Mouse (Mus musculus): ENCODE results near the gene Myh3.

- TF ChIP-seq CTCF (IDR thresholded peaks at IDR 0.05; ENCODE audit: control insufficient read depth, insufficient read depth, low read length) (no peak), POLR2A (IDR thresholded peaks at IDR 0.05; ENCODE audit: borderline replicate concordance, control insufficient read depth, low read depth, low read length) (no peak)
Measured at GRCm38 (mm10) chr11:67133526-67133925, 55.4 kb downstream of the Myh3 start.
